Mouse (Mus musculus) layer of hippocampus, adult 2 months (tissue): ENCODE results near the gene Itprip. TPM values are rescaled to one million over a fixed set of nuclear protein-coding genes. Genes with fewer than 3 reads are reported as not detected.
A peak's percentile ranks its signal among the peaks of the same experiment; 100 is the strongest.

Experiments
- DNase-seq, 2 experiments: peaks; one replicate each; pipeline ENCODE4 v3.0.0; 2022; ENCODE audit warnings: low spot score in 2 of 2
- H3K27ac ChIP-seq: fragments of 200-600 bp; 2 replicates; pipeline ENCODE4 v1.8.1; 2022
- H3K4me3 ChIP-seq: fragments of 200-600 bp; 2 replicates; pipeline ENCODE4 v1.8.1; 2022; ENCODE audit warnings: mild to moderate bottlenecking
- CTCF ChIP-seq: fragments of 200-600 bp; conservative IDR thresholded peaks from 2 replicates; pipeline ENCODE4 v1.8.1; 2022; ENCODE audit warnings: antibody characterized with exemption, mild to moderate bottlenecking, moderate library complexity
- total RNA-seq, 2 experiments: library from RNA; stranded (reverse); gene quantifications; 2 replicates each; pipeline ENCODE4 v1.2.3; 2021

Gene Itprip
- total RNA-seq, 2 experiments from 2014 or later, result 1.2 to 1.9 TPM

GRCm38 (mm10) chr19:47890489-47891130, 28.5 kb downstream of the Itprip start:
- Histone ChIP-seq H3K27ac (no peak overlapping the region), H3K4me3 (no peak overlapping the region)
- TF ChIP-seq CTCF, result no peak
- DNase-seq, result no peak

GRCm38 (mm10) chr19:47888037-47888436, 31.1 kb downstream of the Itprip start:
- no peak for DNase-seq
- Histone ChIP-seq H3K4me3 (no peak overlapping the region), H3K27ac (no peak overlapping the region)
- TF ChIP-seq CTCF, result no peak

- Histone ChIP-seq H3K27ac (no peak overlapping the region), H3K4me3 (no peak overlapping the region)
- no peak for TF ChIP-seq CTCF
- DNase-seq, result peak; percentile 22 to 58
Observed at GRCm38 (mm10) chr19:47887417-47887816, 31.7 kb downstream of the Itprip start.

GRCm38 (mm10) chr19:47886617-47887016, 32.5 kb downstream of the Itprip start:
- no peak for TF ChIP-seq CTCF
- no peak overlapping the region for H3K4me3 ChIP-seq
- H3K27ac ChIP-seq, result no peak overlapping the region
- DNase-seq, result no peak

- no peak for TF ChIP-seq CTCF
- DNase-seq, result no peak
- Histone ChIP-seq H3K27ac (no peak overlapping the region), H3K4me3 (no peak overlapping the region)
Observed at GRCm38 (mm10) chr19:47885886-47886285, 33.2 kb downstream of the Itprip start.

- H3K27ac ChIP-seq, result no peak overlapping the region
- TF ChIP-seq CTCF, result no peak
Observed at GRCm38 (mm10) chr19:47885191-47885743, 33.8 kb downstream of the Itprip start.

GRCm38 (mm10) chr19:47884296-47885085, 34.6 kb downstream of the Itprip start:
- Histone ChIP-seq H3K4me3 (no peak overlapping the region), H3K27ac (no peak overlapping the region)
- no peak for TF ChIP-seq CTCF
- DNase-seq, result no peak

More at GRCm38 (mm10) chr19:47885191-47885743, 33.8 kb downstream of the Itprip start:
- H3K4me3 ChIP-seq, result no peak overlapping the region
- no peak for DNase-seq

- no peak for DNase-seq
- H3K4me3 ChIP-seq, result no peak overlapping the region
- H3K27ac ChIP-seq, result no peak overlapping the region
- no peak for TF ChIP-seq CTCF
Observed at GRCm38 (mm10) chr19:47882882-47883254, 36.2 kb downstream of the Itprip start.

GRCm38 (mm10) chr19:47882151-47882881, 36.8 kb downstream of the Itprip start:
- TF ChIP-seq CTCF, result peak; percentile 99
- Histone ChIP-seq H3K27ac (no peak overlapping the region), H3K4me3 (no peak overlapping the region)
- peak; percentile 69 to 88 for DNase-seq

GRCm38 (mm10) chr19:47881538-47881937, 37.6 kb downstream of the Itprip start:
- TF ChIP-seq CTCF, result no peak
- H3K4me3 ChIP-seq, result no peak overlapping the region
- no peak for DNase-seq
- no peak overlapping the region for H3K27ac ChIP-seq

- no peak for TF ChIP-seq CTCF
- DNase-seq, result no peak
- no peak overlapping the region for H3K4me3 ChIP-seq
- no peak overlapping the region for H3K27ac ChIP-seq
Observed at GRCm38 (mm10) chr19:47876252-47876651, 42.8 kb downstream of the Itprip start.

GRCm38 (mm10) chr19:47871515-47871914, 47.6 kb downstream of the Itprip start:
- Histone ChIP-seq H3K27ac (no peak overlapping the region), H3K4me3 (no peak overlapping the region)
- DNase-seq, result no peak
- TF ChIP-seq CTCF, result peak; percentile 67
